Mouse (Mus musculus): ENCODE data around the gene Yeats4.
A peak's percentile ranks its signal among the peaks of the same experiment; 100 is the strongest.

Yeats4 gene

GRCm38 (mm10) chr10:117199701-117200100 lies 24.6 kb downstream of the Yeats4 start:
- DNase-seq = no peak

GRCm38 (mm10) chr10:117196696-117197095 lies 27.6 kb downstream of the Yeats4 start:
- no peak for DNase-seq

GRCm38 (mm10) chr10:117195748-117196147 lies 28.6 kb downstream of the Yeats4 start:
- no peak for DNase-seq

GRCm38 (mm10) chr10:117195005-117195404 lies 29.3 kb downstream of the Yeats4 start:
- DNase-seq = no peak

- no peak for DNase-seq
Observed at GRCm38 (mm10) chr10:117193364-117193763, 30.9 kb downstream of the Yeats4 start.

DNA sequence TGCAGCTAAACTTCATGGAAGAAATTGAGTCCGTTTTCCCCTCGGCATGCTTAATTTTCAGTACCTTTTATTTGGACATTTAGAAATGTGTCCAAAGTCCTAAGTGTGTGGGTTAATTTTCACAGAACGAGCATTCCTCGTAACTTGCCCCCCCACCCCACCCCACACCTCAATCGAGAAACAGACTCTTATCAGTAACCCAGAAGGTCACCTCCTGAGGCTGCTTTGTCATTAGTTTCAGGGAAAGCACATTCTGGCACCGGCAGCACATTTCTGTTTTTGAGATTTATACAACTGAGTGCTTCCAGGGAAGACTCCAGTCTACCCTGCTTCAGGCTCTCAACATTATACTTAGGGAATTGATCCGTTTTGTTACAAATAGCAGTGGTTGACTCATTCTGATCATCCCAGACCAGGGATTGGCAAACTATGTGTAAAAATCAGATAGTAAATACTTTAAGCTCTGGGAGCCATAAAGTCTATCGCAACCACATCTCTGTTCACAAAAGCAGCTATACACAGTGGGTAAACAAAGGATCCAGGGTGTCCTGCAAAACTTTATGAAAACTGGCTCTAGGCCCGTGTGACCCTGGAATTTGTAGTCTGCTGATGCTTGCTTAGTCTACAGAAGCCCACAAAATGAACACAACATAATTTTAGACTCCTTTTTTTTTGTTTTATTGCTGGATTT lies 38.8 kb downstream of the Yeats4 start:
- no peak for DNase-seq

DNA sequence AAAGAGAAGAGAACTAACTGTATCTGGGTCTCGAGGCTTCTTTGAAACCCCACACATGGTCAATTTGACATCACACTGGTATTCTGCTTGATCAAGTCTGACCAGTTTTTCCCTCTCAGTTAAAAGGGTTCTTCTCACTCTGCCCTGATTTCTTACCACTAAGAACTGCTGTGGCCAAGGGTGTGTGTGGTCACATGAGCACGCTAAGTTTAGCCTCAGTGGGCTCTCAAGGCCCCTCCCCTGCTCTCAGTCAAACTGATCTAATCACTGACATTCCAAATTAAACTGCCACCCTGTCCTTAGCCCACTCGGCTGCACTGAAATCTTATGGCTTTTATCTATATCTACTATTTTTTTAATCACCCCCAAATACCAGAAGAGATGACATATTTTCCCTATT lies 43.2 kb downstream of the Yeats4 start:
- DNase-seq = no peak

- DNase-seq = no peak
Observed at GRCm38 (mm10) chr10:117174645-117175044, 49.7 kb downstream of the Yeats4 start.

- DNase-seq = no peak
Observed at GRCm38 (mm10) chr10:117173566-117174438, 50.5 kb downstream of the Yeats4 start.

DNA sequence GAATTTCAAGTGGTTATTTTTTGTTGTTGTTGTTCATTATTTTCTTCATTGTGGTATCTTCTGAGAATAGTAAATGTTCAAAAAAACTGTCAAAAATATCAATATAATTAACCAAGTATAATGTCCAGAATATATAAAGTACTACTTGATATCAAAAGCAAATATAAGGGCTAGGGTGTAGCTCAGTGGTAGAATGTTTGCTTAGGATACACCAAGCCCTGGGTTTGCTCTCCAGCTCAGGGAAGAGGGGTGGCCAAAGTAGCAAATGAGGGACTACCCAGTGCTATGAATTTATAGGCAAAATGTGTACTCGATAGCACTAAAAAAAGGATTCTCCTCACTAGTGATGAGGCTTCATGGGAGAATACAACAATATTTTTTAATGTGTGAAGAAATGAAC lies 51.2 kb downstream of the Yeats4 start:
- DNase-seq = no peak

DNA sequence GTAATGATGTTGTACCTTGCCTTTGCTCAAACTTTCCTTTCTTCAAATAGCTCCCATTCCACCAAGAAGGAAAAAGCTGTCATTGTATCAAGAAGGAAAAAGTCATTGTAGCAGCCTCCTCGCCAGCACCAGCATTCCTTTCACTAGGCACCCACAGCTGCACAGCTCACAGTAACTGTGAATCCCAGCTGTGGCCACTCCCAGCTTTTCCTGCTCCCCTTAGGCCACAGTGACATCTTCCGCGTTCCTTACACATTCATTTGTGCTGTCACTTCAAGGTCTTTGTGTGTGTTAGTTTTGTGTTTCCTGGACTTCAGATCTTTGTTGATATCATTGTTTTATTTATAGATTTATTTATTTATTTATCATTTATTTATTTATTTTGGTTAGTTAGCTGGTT lies 52.2 kb downstream of the Yeats4 start:
- peak; percentile 40 to 46 for DNase-seq

GRCm38 (mm10) chr10:117166785-117167425 lies 57.4 kb downstream of the Yeats4 start:
- no peak for DNase-seq

All from kidney, postnatal 4 days (tissue).